Mouse (Mus musculus): ENCODE measurements at regions not wholly inside any gene's neighbourhood (a gene's known extent, or its start where the extent isn't known, plus 50 kb on each side); places are given as distances from the start of the nearest gene placed in this dataset.

GRCm38 (mm10) chr17:22795213-22795612 lies 71.7 kb downstream of the Zfp945 start:
- DNase-seq (ENCODE audit: low spot score in 2 of 2) = no peak

GRCm38 (mm10) chr17:22784481-22784880 lies 82.5 kb downstream of the Zfp945 start:
- no peak for DNase-seq (ENCODE audit: low spot score in 2 of 2)

GRCm38 (mm10) chr17:22745736-22746135 lies 121.2 kb downstream of the Zfp945 start:
- no peak for DNase-seq (ENCODE audit: low spot score in 2 of 2)

GRCm38 (mm10) chr17:22739581-22740178 lies 127.3 kb downstream of the Zfp945 start:
- DNase-seq (ENCODE audit: low spot score in 2 of 2) = peak; percentile 42 to 49

GRCm38 (mm10) chr17:22739173-22739572 lies 127.8 kb downstream of the Zfp945 start:
- DNase-seq (ENCODE audit: low spot score in 2 of 2) = no peak

GRCm38 (mm10) chr17:22736360-22736759 lies 130.6 kb downstream of the Zfp945 start:
- DNase-seq (ENCODE audit: low spot score in 2 of 2) = no peak
